Mouse (Mus musculus): Measurements from ENCODE around the gene Ttk. TPM values are rescaled to one million over a fixed set of nuclear protein-coding genes. Genes with fewer than 3 reads are reported as not detected.

Ttk gene
- 3.7 and 6.3 TPM in 2 replicates for polyA plus RNA-seq (2015; fragmentation: Nextera tagmentation; extraction: Ambion mirVana)

DNA sequence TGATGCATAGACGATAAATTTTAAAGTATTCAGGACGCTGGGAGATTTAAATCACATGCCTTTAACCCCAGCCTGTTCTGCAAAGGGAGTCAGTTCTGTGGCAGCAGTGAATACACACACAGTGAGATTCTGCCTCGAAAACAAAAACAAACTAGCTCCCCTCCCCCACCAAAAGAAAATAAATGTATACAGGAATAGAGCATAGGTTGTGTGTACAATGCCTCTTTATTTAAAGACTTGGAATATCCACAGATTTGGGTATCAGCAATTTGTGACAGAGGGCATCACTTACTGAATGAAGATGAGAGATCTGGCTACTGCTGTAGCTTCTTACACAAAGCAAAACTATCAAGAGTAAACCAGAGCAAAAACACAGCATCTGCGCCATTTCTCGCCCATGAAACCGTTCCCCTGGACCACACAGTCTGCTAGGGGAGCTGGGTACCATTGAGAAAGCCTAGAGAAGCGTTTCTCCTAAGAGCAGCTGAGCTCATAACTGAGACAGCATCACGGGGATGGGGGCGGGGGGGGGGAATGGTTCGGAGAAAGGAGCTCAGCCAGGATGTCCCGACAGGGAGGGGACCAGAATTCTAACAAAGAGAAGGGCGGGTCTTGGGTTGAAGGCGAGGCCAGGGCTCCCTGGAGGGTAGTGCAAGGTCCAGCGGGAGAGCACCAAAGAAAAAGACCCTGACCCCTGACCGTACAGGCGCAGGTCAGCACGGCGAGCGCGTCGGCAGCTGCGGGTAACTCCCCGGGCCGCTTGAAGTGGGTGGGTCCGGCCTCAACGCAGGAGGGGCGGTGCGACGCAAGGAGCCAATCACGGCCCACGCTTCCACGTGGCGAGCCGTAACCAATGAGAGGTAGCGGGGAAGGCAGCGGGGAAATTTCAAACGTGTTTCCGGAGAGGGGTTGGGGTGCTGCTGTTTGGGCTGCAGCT is at the start of gene Ttk:
Gene Ttk, plus strand, starts transcription at position 879 of the 937 bp plus-strand sequence.

DNA sequence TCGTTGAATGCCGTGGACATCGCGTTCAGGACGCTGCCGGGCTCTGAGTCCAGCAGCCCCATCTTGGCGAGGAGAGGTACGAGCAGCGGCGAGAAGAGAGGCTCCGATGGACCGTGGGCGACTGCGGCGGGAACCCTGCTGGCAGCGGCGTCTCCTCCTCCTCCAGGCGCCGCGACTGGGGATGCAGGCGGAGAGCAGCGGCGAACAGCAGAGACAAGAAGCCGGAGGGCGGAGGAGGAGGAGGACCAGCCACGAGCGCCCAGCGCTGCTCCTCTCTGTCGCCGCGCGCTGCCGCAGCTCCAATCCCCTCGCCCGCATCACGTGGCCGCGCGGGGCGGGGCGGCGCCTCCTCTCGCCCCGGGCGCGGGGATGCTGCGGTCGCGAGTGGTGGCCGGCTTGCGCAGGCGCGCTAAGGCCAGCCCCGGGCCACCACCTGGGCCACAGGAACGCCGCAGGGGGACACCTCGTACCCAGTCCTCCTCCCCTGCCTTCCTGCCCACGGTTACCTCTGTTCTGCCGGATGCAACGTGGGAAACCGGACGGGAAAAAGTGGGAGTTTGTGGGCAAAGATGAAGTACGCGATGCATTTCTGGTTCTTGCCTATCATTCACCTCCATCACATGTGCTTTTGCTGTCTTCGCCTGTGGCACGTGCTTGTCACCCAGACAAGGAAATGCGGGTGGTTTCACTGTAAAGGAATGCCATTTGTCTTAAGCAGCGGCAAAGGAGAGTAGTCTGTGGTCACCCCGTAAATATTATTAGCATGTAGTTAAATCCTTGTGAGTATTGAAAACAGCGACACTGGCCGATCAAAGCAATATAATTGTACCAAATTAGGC is 28.3 kb upstream of the Ttk start, which contains the start of gene Elovl4:
Gene Elovl4, minus strand, starts transcription at position 301 of the 839 bp plus-strand sequence.

Other genes starting within 250 kb of the Ttk start
- 16.5 and 20.0 TPM in 2 replicates for gene Elovl4, start 28.4 kb upstream of the Ttk start, polyA plus RNA-seq (2015; fragmentation: Nextera tagmentation; extraction: Ambion mirVana)
- gene Bckdhb, start 90.5 kb downstream of the Ttk start, polyA plus RNA-seq (2015; fragmentation: Nextera tagmentation; extraction: Ambion mirVana) = 19.5 and 22.6 TPM in 2 replicates